Mouse (Mus musculus) myocyte (in vitro differentiated cells): ENCODE data around the gene Spata31d1a.

Source experiments
- MAX ChIP-seq: IDR thresholded peaks from one replicate; pipeline ENCODE4 v1.6.1; 2011; ENCODE audit warnings: low read depth, mild to moderate bottlenecking, control low read depth
- MYOD1 ChIP-seq, 3 experiments: IDR thresholded peaks; one replicate each; pipeline ENCODE4 v1.6.1; 2011; ENCODE audit warnings: control low read depth in 2 of 3, low read depth in 2 of 3, mild to moderate bottlenecking in 2 of 3, moderate library complexity in 1 of 3; ENCODE audit not compliant: insufficient read length in 2 of 3, control insufficient read depth in 1 of 3
- POLR2A ChIP-seq: IDR thresholded peaks from one replicate; pipeline ENCODE4 v1.6.1; 2011; ENCODE audit warnings: low read depth, mild to moderate bottlenecking, control low read depth, moderate library complexity; ENCODE audit not compliant: insufficient read length
- REST ChIP-seq: IDR thresholded peaks from one replicate; pipeline ENCODE4 v1.6.1; 2011; ENCODE audit warnings: mild to moderate bottlenecking, control low read depth, moderate library complexity; ENCODE audit not compliant: insufficient read depth, insufficient read length
- TCF12 ChIP-seq: IDR thresholded peaks from one replicate; pipeline ENCODE4 v1.6.1; 2011; ENCODE audit warnings: mild to moderate bottlenecking, control low read depth; ENCODE audit not compliant: poor library complexity, insufficient read depth, severe bottlenecking
- USF1 ChIP-seq: IDR thresholded peaks from one replicate; pipeline ENCODE4 v1.6.1; 2011; ENCODE audit warnings: low read depth, mild to moderate bottlenecking, control low read depth, moderate library complexity

DNA sequence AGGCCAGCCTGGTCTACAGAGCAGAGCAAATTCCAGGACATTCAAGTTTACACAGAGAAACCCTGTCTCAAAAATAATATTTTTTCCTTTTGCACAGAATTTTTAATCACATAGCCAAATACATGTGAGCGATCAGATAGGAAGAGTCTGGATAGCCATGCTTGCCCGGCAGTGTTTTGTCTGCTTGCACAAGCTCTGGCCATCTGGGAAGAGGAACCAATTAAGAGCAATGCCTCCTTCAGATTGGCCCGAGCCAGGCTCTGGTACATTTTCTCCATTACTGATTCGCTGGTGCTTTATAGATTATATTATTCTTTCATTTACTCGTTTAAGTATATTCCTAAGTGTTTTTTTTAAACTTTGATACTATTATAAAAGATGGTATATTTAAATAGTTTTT lies 42.4 kb downstream of the Spata31d1a start:
- no peak for TF ChIP-seq POLR2A
- no peak for TF ChIP-seq USF1
- TF ChIP-seq REST, result no peak
- no peak for TF ChIP-seq MAX
- no peak for TF ChIP-seq TCF12
- TF ChIP-seq MYOD1 (IDR thresholded peaks at IDR 0.05; ENCODE audit: control insufficient read depth in 1 of 3, insufficient read length in 2 of 3, low read depth in 2 of 3), result no peak
